Mouse (Mus musculus): ENCODE results near the gene Aasdhppt. TPM values are rescaled to one million over a fixed set of nuclear protein-coding genes. Genes with fewer than 3 reads are reported as not detected.

Gene Aasdhppt
- polyA plus RNA-seq, 1 experiment from 2014 or later = 12.3 TPM

Small RNAs within 50 kb of the gene (microRNA-seq; reads per million reads assigned to microRNA genes)
- not detected for gene Gm22195

Other genes with a start within 250 kb of the Aasdhppt start
- gene Kbtbd3, start 362 bp upstream of the Aasdhppt start, polyA plus RNA-seq (2015; fragmentation: Nextera tagmentation; extraction: Ambion mirVana) = 1.9 and 2.3 TPM in 2 replicates
- gene Msantd4, start 67.1 kb upstream of the Aasdhppt start, polyA plus RNA-seq (2015; fragmentation: Nextera tagmentation; extraction: Ambion mirVana) = 8.2 and 8.4 TPM in 2 replicates